23 mouse cellular contexts compared by ENCODE assay signal in genomic region chr4:43981251-43981650, GRCm38 (mm10). TPM values are rescaled to one million over a fixed set of nuclear protein-coding genes. Genes with fewer than 3 reads are reported as not detected.
DNase-seq lines count a peak whose midpoint lies in the region; ATAC-seq lines count a peak whose summit lies in the region.
"Had no signal": no experiment of that assay in that cellular context is flagged by ENCODE, and none has a peak within 500 bp of the region (broad histone marks: within the 10 kb centered on the region; RNA-seq: fewer than 3 reads in every experiment).

No protein-coding gene starts in this region.

- no peak for ATAC-seq in intestine, embryonic 14.5 days (replicated peaks; ENCODE audit: low FRiP score, low TSS enrichment, low read depth)
- ATAC-seq in intestine, embryonic 15.5 days = no peak
- no peak for ATAC-seq in midbrain, embryonic 14.5 days (ENCODE audit: low FRiP score, low TSS enrichment)

- WGBS in intestine, embryonic 14.5 days = 82% methylated on average over 7 of the region's 7 CpGs
- WGBS in intestine, embryonic 15.5 days = 86% methylated on average over 7 of the region's 7 CpGs
- WGBS in midbrain, embryonic 10.5 days = 86% methylated on average over 7 of the region's 7 CpGs
- 87% methylated on average over 7 of the region's 7 CpGs for WGBS in midbrain, embryonic 14.5 days

- H3K4me2 ChIP-seq in intestine, embryonic 14.5 days (ENCODE audit: low read length) = no peak overlapping the region
- no peak overlapping the region for H3K4me2 ChIP-seq in intestine, embryonic 15.5 days (replicated peaks)
- no peak overlapping the region for H3K4me2 ChIP-seq in midbrain, embryonic 14.5 days (ENCODE audit: low read length)

- H3K4me1 ChIP-seq in intestine, embryonic 14.5 days (replicated peaks; ENCODE audit: control insufficient read depth, insufficient read depth, low read length) = peaks cover 11% of the 10 kb centered on the region; the same call in 1 of the 2 replicates
- peaks cover 14% of the 10 kb centered on the region for H3K4me1 ChIP-seq in intestine, embryonic 15.5 days (replicated peaks)
- H3K4me1 ChIP-seq in midbrain, embryonic 10.5 days = peaks cover 23% of the 10 kb centered on the region
- peaks cover 11% of the 10 kb centered on the region; the same call in 1 of the 2 replicates for H3K4me1 ChIP-seq in midbrain, embryonic 14.5 days (ENCODE audit: control insufficient read depth, insufficient read depth, low read length)

- H3K4me3 ChIP-seq in intestine, embryonic 14.5 days (ENCODE audit: low read depth, low read length) = no peak overlapping the region
- H3K4me3 ChIP-seq in intestine, embryonic 15.5 days (replicated peaks) = no peak overlapping the region
- H3K4me3 ChIP-seq in midbrain, embryonic 10.5 days = no peak overlapping the region
- no peak overlapping the region for H3K4me3 ChIP-seq in midbrain, embryonic 14.5 days (replicated peaks; ENCODE audit: low read depth, low read length)

- H3K36me3 ChIP-seq in intestine, embryonic 14.5 days (ENCODE audit: control insufficient read depth, insufficient read depth, low read length) = peaks cover 12% of the 10 kb centered on the region; the same call in 1 of the 2 replicates
- H3K36me3 ChIP-seq in intestine, embryonic 15.5 days = no peaks in the 10 kb centered on the region
- no peaks in the 10 kb centered on the region for H3K36me3 ChIP-seq in midbrain, embryonic 10.5 days
- no peaks in the 10 kb centered on the region for H3K36me3 ChIP-seq in midbrain, embryonic 14.5 days (ENCODE audit: control insufficient read depth, insufficient read depth, low read length)
- H3K36me3 ChIP-seq: forebrain, embryonic 15.5 days; heart, embryonic 15.5 days; hindbrain, embryonic 15.5 days had no signal

- H3K9ac ChIP-seq in intestine, embryonic 14.5 days (ENCODE audit: low read length) = no peak overlapping the region
- H3K9ac ChIP-seq in intestine, embryonic 15.5 days = no peak overlapping the region
- H3K9ac ChIP-seq in midbrain, embryonic 14.5 days (replicated peaks; ENCODE audit: low read length) = no peak overlapping the region

- intact Hi-C loops in gastrocnemius, postnatal 36 days (cut with DNase I) = no loop called here

- no peaks in the 10 kb centered on the region for H3K27me3 ChIP-seq in intestine, embryonic 14.5 days (replicated peaks; ENCODE audit: control insufficient read depth, insufficient read depth, low read length)
- H3K27me3 ChIP-seq in intestine, embryonic 15.5 days (replicated peaks) = no peaks in the 10 kb centered on the region
- peaks cover 91% of the 10 kb centered on the region for H3K27me3 ChIP-seq in midbrain, embryonic 10.5 days (ENCODE audit: low read depth, poor library complexity, severe bottlenecking)
- H3K27me3 ChIP-seq in midbrain, embryonic 14.5 days (ENCODE audit: control insufficient read depth, insufficient read depth, low read length) = peaks cover 12% of the 10 kb centered on the region; the same call in 1 of the 2 replicates
- H3K27me3 ChIP-seq: embryonic facial prominence, embryonic 12.5 days; forebrain, embryonic 15.5 days; heart, embryonic 15.5 days; hindbrain, embryonic 15.5 days had no signal

- no peak overlapping the region for H3K27ac ChIP-seq in intestine, embryonic 14.5 days (ENCODE audit: low read depth)
- no peak overlapping the region for H3K27ac ChIP-seq in intestine, embryonic 15.5 days
- H3K27ac ChIP-seq in midbrain, embryonic 10.5 days (replicated peaks) = peak overlapping the region; percentile 30; the same call in 1 of the 2 replicates
- no peak overlapping the region for H3K27ac ChIP-seq in midbrain, embryonic 14.5 days (replicated peaks; ENCODE audit: low read depth, low read length)

- no peaks in the 10 kb centered on the region for H3K9me3 ChIP-seq in intestine, embryonic 14.5 days (ENCODE audit: control insufficient read depth, low read length)
- no peaks in the 10 kb centered on the region for H3K9me3 ChIP-seq in intestine, embryonic 15.5 days
- no peaks in the 10 kb centered on the region for H3K9me3 ChIP-seq in midbrain, embryonic 10.5 days (replicated peaks)
- no peaks in the 10 kb centered on the region for H3K9me3 ChIP-seq in midbrain, embryonic 14.5 days (ENCODE audit: control insufficient read depth, low read length)
- H3K9me3 ChIP-seq: embryonic facial prominence, embryonic 12.5 days; forebrain, embryonic 15.5 days; G1E; heart, embryonic 15.5 days; hindbrain, embryonic 15.5 days had no signal

- DNase-seq in gastrocnemius, postnatal 10 days = peak; percentile 3
- DNase-seq in gastrocnemius, postnatal 36 days = no peak
- DNase-seq in intestine, embryonic 14.5 days (ENCODE audit: low spot score) = peak; percentile 46
- DNase-seq in midbrain, embryonic 10.5 days (ENCODE audit: low spot score) = no peak
- DNase-seq in midbrain, embryonic 14.5 days = no peak
- no peak for DNase-seq in spleen, postnatal 10 days (ENCODE audit: low spot score in 2 of 2)
- DNase-seq: adrenal gland, adult 8-10 months; adrenal gland, postnatal 36 days; B cell, adult 2 months; cerebellum, adult 2 months; cerebellum, postnatal 10 days; heart, postnatal 14 days had no signal

RNA-seq across cellular contexts. Expression of gene Ccin, which starts 2.0 kb away (rescaled TPM):
- under 1 TPM in 1 of 2 experiments, not detected in 1; 0.14 TPM for total RNA-seq in gastrocnemius, postnatal 10 days (2021)
- total RNA-seq in gastrocnemius, postnatal 36 days (2021) = not detected
- polyA plus RNA-seq in intestine, embryonic 14.5 days (2014; fragmentation: Nextera tagmentation; extraction: Ambion mirVana) = 0.15 TPM in 1 of 2 replicates, not detected in the other
- polyA plus RNA-seq in intestine, embryonic 15.5 days (2015; fragmentation: Nextera tagmentation; extraction: Ambion mirVana) = not detected in 2 replicates
- polyA plus RNA-seq in midbrain, embryonic 10.5 days (2016; fragmentation: Nextera tagmentation; extraction: Ambion mirVana) = not detected in 2 replicates
- polyA plus RNA-seq in midbrain, embryonic 14.5 days (2014; fragmentation: Nextera tagmentation; extraction: Ambion mirVana) = not detected in 2 replicates
- total RNA-seq: adrenal gland, adult 8-10 months; adrenal gland, postnatal 36 days; G1E; gastrocnemius, adult 8-10 months; heart, postnatal 14 days; hematopoietic stem cell, adult 5-6 weeks had no signal
- polyA plus RNA-seq: CD4-positive, CD25-positive, alpha-beta regulatory T cell, adult 4 months; cerebellum, adult 2 months; embryonic facial prominence, embryonic 12.5 days; forebrain, embryonic 11.5 days; forebrain, embryonic 15.5 days; G1E; heart, embryonic 11.5 days; heart, embryonic 15.5 days; hindbrain, embryonic 15.5 days had no signal

RNA-seq across cellular contexts. Expression of gene Clta, which starts 23.0 kb away (rescaled TPM):
- 100 to 1,000 TPM in 1 of 2 experiments, 10 to 100 TPM in 1; 94.7 to 106 TPM for total RNA-seq in gastrocnemius, postnatal 10 days (2021)
- total RNA-seq in gastrocnemius, postnatal 36 days (2021) = 10 to 100 TPM; 46.3 to 49.3 TPM
- 233 and 240 TPM in 2 replicates for polyA plus RNA-seq in intestine, embryonic 14.5 days (2014; fragmentation: Nextera tagmentation; extraction: Ambion mirVana)
- polyA plus RNA-seq in intestine, embryonic 15.5 days (2015; fragmentation: Nextera tagmentation; extraction: Ambion mirVana) = 260 and 272 TPM in 2 replicates
- 187 and 190 TPM in 2 replicates for polyA plus RNA-seq in midbrain, embryonic 10.5 days (2016; fragmentation: Nextera tagmentation; extraction: Ambion mirVana)
- 317 and 327 TPM in 2 replicates for polyA plus RNA-seq in midbrain, embryonic 14.5 days (2014; fragmentation: Nextera tagmentation; extraction: Ambion mirVana)

RNA-seq across cellular contexts. Expression of gene Glipr2, which starts 24.1 kb away (rescaled TPM):
- total RNA-seq in gastrocnemius, postnatal 10 days (2021) = 10 to 100 TPM; 13.1 to 18.0 TPM
- 1 to 10 TPM; 2.4 to 3.0 TPM for total RNA-seq in gastrocnemius, postnatal 36 days (2021)
- polyA plus RNA-seq in intestine, embryonic 14.5 days (2014; fragmentation: Nextera tagmentation; extraction: Ambion mirVana) = 102 and 126 TPM in 2 replicates
- 85.4 and 88.7 TPM in 2 replicates for polyA plus RNA-seq in intestine, embryonic 15.5 days (2015; fragmentation: Nextera tagmentation; extraction: Ambion mirVana)
- polyA plus RNA-seq in midbrain, embryonic 10.5 days (2016; fragmentation: Nextera tagmentation; extraction: Ambion mirVana) = 69.2 and 82.3 TPM in 2 replicates
- 27.0 and 31.8 TPM in 2 replicates for polyA plus RNA-seq in midbrain, embryonic 14.5 days (2014; fragmentation: Nextera tagmentation; extraction: Ambion mirVana)

Comparison
In these comparisons a context has a peak if more than half of its experiments do, and no peak if none do; other contexts are left out.
1. DNase-seq: peak in gastrocnemius, postnatal 10 days (single experiment) and intestine, embryonic 14.5 days (single experiment); none in gastrocnemius, postnatal 36 days (0 of 2), midbrain, embryonic 10.5 days (single experiment), midbrain, embryonic 14.5 days (single experiment) and spleen, postnatal 10 days (0 of 2).